Mouse (Mus musculus) liver, embryonic 11.5 days (tissue): ENCODE results near the gene Lipo2. TPM values are rescaled to one million over a fixed set of nuclear protein-coding genes. Genes with fewer than 3 reads are reported as not detected.
"Not testable (repeated sequence)": the region's sequence is repeated elsewhere in the genome, so short reads cannot be mapped to it uniquely, and the experiment has no call there.

Experiments
- ATAC-seq: fragments of 200-750 bp; cut with Nextera tagmentation; replicated peaks from 2 replicates; pipeline ENCODE4 v1.8.0; 2017; ENCODE audit warnings: moderate number of reproducible peaks, mild to moderate bottlenecking, moderate TSS enrichment, moderate library complexity; ENCODE audit not compliant: low FRiP score
- DNase-seq: peaks from one replicate; pipeline ENCODE4 v3.0.0-alpha.2; 2017; ENCODE audit warnings: low spot score
- H3K27ac ChIP-seq: fragments of 300-500 bp; sonication (generic); 2 replicates; pipeline ENCODE4 v1.5.1; 2014; ENCODE audit warnings: mild to moderate bottlenecking, low read depth, low read length, control low read depth
- H3K27me3 ChIP-seq: fragments of 300-500 bp; sonication (generic); replicated peaks from 2 replicates; pipeline ENCODE4 v1.6.1; 2014; ENCODE audit warnings: low read length, mixed read lengths; ENCODE audit not compliant: control insufficient read depth, insufficient read depth
- H3K36me3 ChIP-seq: fragments of 300-500 bp; sonication (generic); 2 replicates; pipeline ENCODE4 v1.6.1; 2014; ENCODE audit warnings: mild to moderate bottlenecking, low read length, moderate library complexity, mixed read lengths; ENCODE audit not compliant: control insufficient read depth, insufficient read depth
- H3K4me1 ChIP-seq: fragments of 300-500 bp; sonication (generic); replicated peaks from 2 replicates; pipeline ENCODE4 v1.6.1; 2014; ENCODE audit warnings: low read length, mixed read lengths; ENCODE audit not compliant: control insufficient read depth, insufficient read depth
- H3K4me2 ChIP-seq: fragments of 300-500 bp; sonication (generic); 2 replicates; pipeline ENCODE4 v1.6.1; 2014; ENCODE audit warnings: mild to moderate bottlenecking, control low read depth, moderate library complexity
- H3K4me3 ChIP-seq: fragments of 300-500 bp; sonication (generic); 2 replicates; pipeline ENCODE4 v1.5.1; 2014; ENCODE audit warnings: low read depth, low read length, control low read depth
- H3K9ac ChIP-seq: fragments of 300-500 bp; sonication (generic); 2 replicates; pipeline ENCODE4 v1.6.1; 2014; ENCODE audit warnings: low read depth, low read length, control low read depth
- H3K9me3 ChIP-seq: fragments of 300-500 bp; sonication (generic); 2 replicates; pipeline ENCODE4 v1.6.1; 2016; ENCODE audit warnings: low read length, inconsistent platforms, mixed read lengths; ENCODE audit not compliant: control insufficient read depth
- WGBS: fragments of 180-500 bp; shearing (Covaris S2); extraction: QIAGEN DNeasy Blood & Tissue Kit; methylation state at CpG from one replicate; pipeline ENCODE4 v1.1.7; 2014; 5-methylcytosine and 5-hydroxymethylcytosine counted together
- polyA plus RNA-seq: library from polyadenylated mRNA; unstranded; fragments of >200 nt; fragmentation: Nextera tagmentation; extraction: Ambion mirVana; gene quantifications from 2 replicates; pipeline ENCODE4 v1.2.1, GENCODE M21; 2014

Lipo2 gene
- 0.36 TPM in 1 of 2 replicates, not detected in the other for polyA plus RNA-seq

DNA sequence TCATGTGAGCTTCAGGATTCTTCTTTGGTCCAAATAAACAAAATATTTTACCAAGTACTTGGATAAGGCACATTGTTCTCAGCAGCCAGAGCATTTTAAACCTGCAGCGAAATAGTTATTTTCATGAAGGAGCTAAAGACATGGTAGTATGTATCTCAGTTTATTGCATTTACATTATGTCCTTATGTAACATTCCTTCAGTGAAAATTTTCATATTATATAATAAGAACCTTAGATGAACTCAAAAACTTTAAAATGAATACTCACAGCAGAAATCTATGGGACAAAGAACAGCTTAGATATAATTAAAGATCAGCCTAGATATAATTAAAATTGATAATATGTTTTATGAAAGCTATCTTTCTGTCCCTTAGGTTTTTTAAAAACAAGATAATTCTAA is at the start of gene Lipo2:
TSS of gene Lipo2 (minus strand) at position 101 of the 400 bp plus-strand sequence.
- not testable (repeated sequence) for ATAC-seq, H3K9ac ChIP-seq, H3K4me2 ChIP-seq, DNase-seq, H3K4me3 ChIP-seq, H3K4me1 ChIP-seq, H3K36me3 ChIP-seq, H3K9me3 ChIP-seq, H3K27ac ChIP-seq, H3K27me3 ChIP-seq
- WGBS, result 85% methylated on average over 1 of the region's 1 CpGs

DNA sequence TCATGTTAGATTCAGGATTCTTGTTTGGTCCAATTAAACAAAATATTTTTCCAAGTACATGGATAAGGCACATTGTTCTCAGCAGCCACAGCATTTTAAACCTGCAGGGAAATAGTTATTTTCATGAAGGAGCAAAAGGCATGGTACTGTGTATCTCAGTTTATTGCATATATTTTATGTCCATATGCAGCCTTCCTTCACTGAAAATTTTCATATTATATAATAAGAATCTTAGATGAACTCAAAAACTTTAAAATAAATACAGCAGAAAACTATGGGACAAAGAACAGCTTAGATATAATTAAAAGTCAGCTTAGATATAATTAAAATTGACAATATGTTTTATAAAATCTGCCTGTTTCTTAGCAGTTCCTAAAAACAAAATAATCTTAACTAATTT is 36.2 kb upstream of the Lipo2 start, which contains the start of gene Lipo1:
TSS of gene Lipo1 (minus strand) at position 101 of the 400 bp plus-strand sequence.
- not testable (repeated sequence) for H3K4me2 ChIP-seq, H3K4me3 ChIP-seq, DNase-seq, H3K27me3 ChIP-seq, H3K9me3 ChIP-seq, H3K4me1 ChIP-seq, H3K9ac ChIP-seq, ATAC-seq, H3K27ac ChIP-seq, H3K36me3 ChIP-seq

DNA sequence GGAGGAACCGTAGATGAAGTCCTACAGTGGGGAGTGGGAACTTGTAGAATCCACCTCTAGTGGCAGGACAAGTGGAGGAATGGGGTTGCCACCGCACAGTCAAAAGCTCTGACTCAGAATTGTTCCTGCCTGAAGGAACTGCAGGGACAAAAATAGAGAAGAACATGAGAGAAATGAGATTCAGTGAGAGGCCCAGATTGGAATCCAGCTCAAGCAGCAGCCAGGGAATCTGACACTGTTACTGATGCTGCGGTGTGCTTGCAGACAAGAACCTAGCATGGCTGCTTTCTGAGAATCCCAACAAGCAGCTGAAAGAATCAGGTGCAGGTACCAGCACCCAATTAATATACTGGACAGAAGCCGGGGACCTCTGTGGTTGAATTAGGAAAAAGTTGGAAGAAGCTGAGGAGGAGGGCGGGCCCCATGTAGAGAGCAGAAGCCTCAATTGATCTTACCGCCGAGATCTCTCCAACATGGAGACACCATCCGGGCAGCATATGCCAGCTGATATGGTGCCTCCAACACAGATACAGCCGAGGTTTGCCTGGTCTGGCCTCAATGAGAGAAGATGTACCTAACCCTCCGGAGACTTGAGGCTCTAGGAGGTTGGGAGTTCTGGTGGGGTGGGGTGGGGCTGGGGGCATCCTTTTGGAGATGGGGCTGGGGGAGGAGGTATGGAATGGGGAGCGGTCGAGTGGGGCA is 35.6 kb upstream of the Lipo2 start:
- WGBS, result 85% methylated on average over 12 of the region's 12 CpGs
- ATAC-seq (no peak), DNase-seq (no peak)
- no peak overlapping the region for H3K27ac ChIP-seq
- H3K36me3 ChIP-seq, result no peaks in the 10 kb centered on the region
- no peak overlapping the region for H3K9ac ChIP-seq
- no peak overlapping the region for H3K4me3 ChIP-seq
- no peak overlapping the region for H3K4me2 ChIP-seq
- no peaks in the 10 kb centered on the region for H3K4me1 ChIP-seq
- H3K27me3 ChIP-seq, result no peaks in the 10 kb centered on the region
- no peaks in the 10 kb centered on the region for H3K9me3 ChIP-seq

DNA sequence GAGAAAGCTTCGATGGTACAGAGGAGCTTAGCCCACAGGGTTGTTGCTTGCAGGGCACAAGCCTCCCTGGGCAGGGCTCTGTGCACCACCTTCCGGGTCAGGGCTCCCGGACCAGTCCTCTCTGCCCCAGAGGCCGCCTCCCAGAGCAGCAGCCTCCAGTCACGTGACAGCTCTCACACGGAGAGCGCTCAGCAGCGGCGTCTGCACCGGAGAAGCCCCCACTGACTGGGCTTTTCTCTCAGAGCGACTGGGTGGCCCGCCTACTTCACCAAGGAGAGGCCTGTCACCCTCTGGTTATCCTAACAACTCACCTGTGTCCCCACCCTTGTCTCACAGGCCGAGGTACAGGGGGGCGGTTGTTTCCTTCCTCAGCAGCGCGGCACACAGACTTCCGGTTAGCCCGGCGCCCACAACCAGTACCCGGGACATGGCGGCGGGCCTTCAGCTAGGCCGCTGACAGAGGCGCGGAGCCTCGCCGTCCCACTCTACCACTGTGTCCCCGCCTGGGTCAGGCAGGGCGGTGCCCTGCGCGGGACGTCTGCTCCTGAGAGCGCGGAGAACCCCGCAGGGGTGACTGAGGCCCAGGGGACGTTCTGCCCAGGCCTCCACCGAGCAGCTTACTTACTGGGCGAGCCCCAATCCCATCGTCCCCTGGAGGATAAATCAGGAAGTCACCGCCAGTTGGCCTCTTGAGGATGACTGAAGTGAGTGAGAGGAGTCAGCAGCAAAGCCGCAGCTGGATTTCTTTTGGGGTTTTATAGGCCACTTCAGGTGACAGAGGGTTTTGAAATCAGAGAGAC is 10.3 kb upstream of the Lipo2 start, which contains the start of gene Lipo3:
TSS of gene Lipo3 (minus strand) at position 665 of the 800 bp plus-strand sequence.
- 39% methylated on average over 11 of the region's 41 CpGs for WGBS
- not testable (repeated sequence) for DNase-seq

More for the DNA sequence above, 10.3 kb upstream of the Lipo2 start, which contains the start of gene Lipo3:
- peak; percentile 68 for ATAC-seq
- H3K4me1 ChIP-seq, H3K36me3 ChIP-seq, H3K4me3 ChIP-seq, H3K27ac ChIP-seq, H3K27me3 ChIP-seq, H3K9me3 ChIP-seq, H3K9ac ChIP-seq: not testable (repeated sequence)
- peak within 1 kb of the TSS; percentile 17 for H3K4me2 ChIP-seq

Other genes starting within 250 kb of the Lipo2 start
- gene Lipo4, start 233.6 kb downstream of the Lipo2 start, polyA plus RNA-seq, result not detected in 2 replicates
- not detected in 2 replicates for gene Gm8978, start 126.1 kb downstream of the Lipo2 start, polyA plus RNA-seq
- 5.8 TPM in 2 replicates for gene Lipo3, start 10.6 kb upstream of the Lipo2 start, polyA plus RNA-seq
- not detected in 2 replicates for gene Lipo1, start 36.1 kb upstream of the Lipo2 start, polyA plus RNA-seq
- not detected in 2 replicates for gene Lipf, start 209.8 kb upstream of the Lipo2 start, polyA plus RNA-seq